Mouse (Mus musculus): ENCODE measurements at regions not wholly inside any gene's neighbourhood (a gene's known extent, or its start where the extent isn't known, plus 50 kb on each side); places are given as distances from the start of the nearest gene placed in this dataset.

DNA sequence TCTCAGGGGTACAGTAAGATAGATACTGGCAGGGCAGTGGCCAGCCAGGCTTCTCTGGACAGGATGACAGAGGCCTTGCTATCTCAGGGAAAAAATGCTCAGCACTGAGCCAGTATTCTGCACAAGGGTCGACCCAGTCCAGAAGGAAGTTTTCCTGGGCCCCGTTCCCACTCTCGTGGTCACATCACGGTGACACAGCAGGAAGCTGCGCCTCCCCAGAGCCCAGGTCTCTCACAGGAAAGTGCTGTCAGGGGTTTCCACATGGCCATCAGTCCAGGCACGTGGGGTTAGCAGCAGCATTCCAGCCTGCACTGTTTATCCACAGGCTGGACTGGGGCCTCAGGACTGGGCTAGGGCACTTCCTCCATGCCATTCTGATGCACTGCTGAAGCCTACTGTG lies 103.5 kb upstream of the Ngf start:
- ATAC-seq (ENCODE audit: extremely low read depth, insufficient number of reproducible peaks, low FRiP score, poor library complexity, severe bottlenecking), result no peak
- Histone ChIP-seq H3K4me1 (ENCODE audit: insufficient read depth, low read depth, low read length) (no peaks in the 10 kb centered on the region), H3K27me3 (ENCODE audit: insufficient read depth, low read length) (peaks cover 2% of the 10 kb centered on the region; the same call in 1 of the 2 replicates), H3K36me3 (replicated peaks) (no peaks in the 10 kb centered on the region), H3K4me3 (ENCODE audit: low read depth, low read length) (no peak overlapping the region), H3K9me3 (replicated peaks) (no peaks in the 10 kb centered on the region)
- TF ChIP-seq GATA1 (IDR thresholded peaks at IDR 0.05; ENCODE audit: borderline replicate concordance, low read length), result no peak
- TF ChIP-seq TAL1 (conservative IDR thresholded peaks at IDR 0.05; ENCODE audit: low read depth, low read length), result no peak
- no peak for TF ChIP-seq CTCF (IDR thresholded peaks at IDR 0.05; ENCODE audit: low read depth, low read length)
- no peak for TF ChIP-seq GATA2 (IDR thresholded peaks at IDR 0.05; ENCODE audit: borderline replicate concordance, low read depth, low read length)
- no peak for TF ChIP-seq POLR2AphosphoS5 (IDR thresholded peaks at IDR 0.05; ENCODE audit: insufficient replicate concordance, low read depth, low read length)
- DNase-seq (ENCODE audit: low spot score), result no peak

DNA sequence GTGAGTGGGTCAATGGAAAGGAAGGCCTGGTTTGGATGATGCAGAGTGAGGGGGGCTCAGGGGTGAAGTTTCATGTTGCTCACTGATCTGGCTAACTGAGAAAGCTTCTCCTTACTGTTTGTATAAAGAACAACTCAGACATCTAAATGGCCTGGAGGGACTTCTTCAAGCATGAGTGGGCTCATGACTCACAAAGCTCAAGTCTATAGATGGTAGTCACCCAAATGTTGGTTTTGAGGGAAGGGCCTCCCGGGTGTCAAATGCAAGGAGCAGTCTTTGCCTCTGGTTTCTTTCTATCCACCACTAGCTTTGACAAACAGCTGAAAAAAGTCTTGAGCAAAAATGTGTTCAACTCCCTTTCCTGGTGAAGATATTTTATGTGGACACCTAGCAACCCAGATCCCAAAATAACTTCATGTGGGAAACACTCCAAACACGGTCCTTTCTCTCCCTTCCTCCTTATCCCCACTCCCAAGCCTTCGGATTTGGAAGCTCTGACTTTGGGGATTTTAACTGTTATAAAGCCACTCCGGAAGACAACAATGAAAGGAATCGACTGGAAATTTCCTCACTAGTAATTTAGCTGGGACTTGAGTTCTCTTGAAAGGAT lies 105.3 kb upstream of the Ngf start:
- TF ChIP-seq POLR2AphosphoS5 (IDR thresholded peaks at IDR 0.05; ENCODE audit: insufficient replicate concordance, low read depth, low read length) (no peak), GATA1 (IDR thresholded peaks at IDR 0.05; ENCODE audit: borderline replicate concordance, low read length) (no peak), CTCF (IDR thresholded peaks at IDR 0.05; ENCODE audit: low read depth, low read length) (no peak), TAL1 (conservative IDR thresholded peaks at IDR 0.05; ENCODE audit: low read depth, low read length) (no peak), GATA2 (IDR thresholded peaks at IDR 0.05; ENCODE audit: borderline replicate concordance, low read depth, low read length) (no peak)
- Histone ChIP-seq H3K9me3 (replicated peaks) (no peaks in the 10 kb centered on the region), H3K4me3 (ENCODE audit: low read depth, low read length) (no peak overlapping the region), H3K4me1 (ENCODE audit: insufficient read depth, low read depth, low read length) (no peaks in the 10 kb centered on the region), H3K27me3 (ENCODE audit: insufficient read depth, low read length) (peaks cover 2% of the 10 kb centered on the region; the same call in 1 of the 2 replicates), H3K36me3 (replicated peaks) (no peaks in the 10 kb centered on the region)
- DNase-seq (ENCODE audit: low spot score) (no peak), ATAC-seq (ENCODE audit: extremely low read depth, insufficient number of reproducible peaks, low FRiP score, poor library complexity, severe bottlenecking) (no peak)

- TF ChIP-seq GATA1 (IDR thresholded peaks at IDR 0.05; ENCODE audit: borderline replicate concordance, low read length) (no peak), TAL1 (conservative IDR thresholded peaks at IDR 0.05; ENCODE audit: low read depth, low read length) (no peak), CTCF (IDR thresholded peaks at IDR 0.05; ENCODE audit: low read depth, low read length) (no peak), GATA2 (IDR thresholded peaks at IDR 0.05; ENCODE audit: borderline replicate concordance, low read depth, low read length) (no peak), POLR2AphosphoS5 (IDR thresholded peaks at IDR 0.05; ENCODE audit: insufficient replicate concordance, low read depth, low read length) (no peak)
- Histone ChIP-seq H3K9me3 (replicated peaks) (no peaks in the 10 kb centered on the region), H3K27me3 (ENCODE audit: insufficient read depth, low read length) (no peaks in the 10 kb centered on the region), H3K36me3 (replicated peaks) (no peaks in the 10 kb centered on the region), H3K4me1 (ENCODE audit: insufficient read depth, low read depth, low read length) (no peaks in the 10 kb centered on the region), H3K4me3 (ENCODE audit: low read depth, low read length) (no peak overlapping the region)
- DNase-seq (ENCODE audit: low spot score) (no peak), ATAC-seq (ENCODE audit: extremely low read depth, insufficient number of reproducible peaks, low FRiP score, poor library complexity, severe bottlenecking) (no peak)
Measured at GRCm38 (mm10) chr3:102360732-102361280, 108.9 kb upstream of the Ngf start.

GRCm38 (mm10) chr3:102358801-102359200 lies 110.9 kb upstream of the Ngf start:
- Histone ChIP-seq H3K36me3 (replicated peaks) (no peaks in the 10 kb centered on the region), H3K27me3 (ENCODE audit: insufficient read depth, low read length) (no peaks in the 10 kb centered on the region), H3K9me3 (replicated peaks) (no peaks in the 10 kb centered on the region), H3K4me3 (ENCODE audit: low read depth, low read length) (no peak overlapping the region), H3K4me1 (ENCODE audit: insufficient read depth, low read depth, low read length) (no peaks in the 10 kb centered on the region)
- no peak for DNase-seq (ENCODE audit: low spot score)
- no peak for ATAC-seq (ENCODE audit: extremely low read depth, insufficient number of reproducible peaks, low FRiP score, poor library complexity, severe bottlenecking)
- TF ChIP-seq POLR2AphosphoS5 (IDR thresholded peaks at IDR 0.05; ENCODE audit: insufficient replicate concordance, low read depth, low read length), result no peak
- no peak for TF ChIP-seq GATA2 (IDR thresholded peaks at IDR 0.05; ENCODE audit: borderline replicate concordance, low read depth, low read length)
- TF ChIP-seq TAL1 (conservative IDR thresholded peaks at IDR 0.05; ENCODE audit: low read depth, low read length), result no peak
- no peak for TF ChIP-seq CTCF (IDR thresholded peaks at IDR 0.05; ENCODE audit: low read depth, low read length)
- TF ChIP-seq GATA1 (IDR thresholded peaks at IDR 0.05; ENCODE audit: borderline replicate concordance, low read length), result no peak

- ATAC-seq (ENCODE audit: extremely low read depth, insufficient number of reproducible peaks, low FRiP score, poor library complexity, severe bottlenecking) (no peak), DNase-seq (ENCODE audit: low spot score) (no peak)
- Histone ChIP-seq H3K4me1 (ENCODE audit: insufficient read depth, low read depth, low read length) (no peaks in the 10 kb centered on the region), H3K27me3 (ENCODE audit: insufficient read depth, low read length) (no peaks in the 10 kb centered on the region), H3K36me3 (replicated peaks) (no peaks in the 10 kb centered on the region), H3K9me3 (replicated peaks) (no peaks in the 10 kb centered on the region), H3K4me3 (ENCODE audit: low read depth, low read length) (no peak overlapping the region)
- no peak for TF ChIP-seq CTCF (IDR thresholded peaks at IDR 0.05; ENCODE audit: low read depth, low read length)
Measured at GRCm38 (mm10) chr3:102357062-102357610, 112.6 kb upstream of the Ngf start.

- no peak overlapping the region for H3K4me3 ChIP-seq (ENCODE audit: low read depth, low read length)
- H3K36me3 ChIP-seq (replicated peaks), result no peaks in the 10 kb centered on the region
- H3K9me3 ChIP-seq (replicated peaks), result no peaks in the 10 kb centered on the region
- no peaks in the 10 kb centered on the region for H3K27me3 ChIP-seq (ENCODE audit: insufficient read depth, low read length)
- DNase-seq (ENCODE audit: low spot score), result no peak
- H3K4me1 ChIP-seq (ENCODE audit: insufficient read depth, low read depth, low read length), result no peaks in the 10 kb centered on the region
- ATAC-seq (ENCODE audit: extremely low read depth, insufficient number of reproducible peaks, low FRiP score, poor library complexity, severe bottlenecking), result no peak
- TF ChIP-seq GATA2 (IDR thresholded peaks at IDR 0.05; ENCODE audit: borderline replicate concordance, low read depth, low read length), result no peak
- no peak for TF ChIP-seq TAL1 (conservative IDR thresholded peaks at IDR 0.05; ENCODE audit: low read depth, low read length)
- no peak for TF ChIP-seq CTCF (IDR thresholded peaks at IDR 0.05; ENCODE audit: low read depth, low read length)
- no peak for TF ChIP-seq GATA1 (IDR thresholded peaks at IDR 0.05; ENCODE audit: borderline replicate concordance, low read length)
- TF ChIP-seq POLR2AphosphoS5 (IDR thresholded peaks at IDR 0.05; ENCODE audit: insufficient replicate concordance, low read depth, low read length), result no peak
Measured at GRCm38 (mm10) chr3:102355352-102355751, 114.4 kb upstream of the Ngf start.
